Mouse (Mus musculus): ENCODE measurements around the gene Arglu1. TPM values are rescaled to one million over a fixed set of nuclear protein-coding genes. Genes with fewer than 3 reads are reported as not detected.

The Arglu1 gene
- total and polyA plus RNA-seq, 3 experiments, result 35.1 to 135 (median 58.5) TPM

- no peak overlapping the region for H3K4me3 ChIP-seq (replicated peaks in 1 of 3; ENCODE audit: low read depth in 2 of 3, low read length in 2 of 3, poor library complexity in 1 of 3)
- dilution Hi-C loops (cut with MboI; ENCODE audit: extremely low pct_ligation_motif_present, extremely low pct_unique_long_range_greater_than_20kb, low sequenced_read_pairs) (no loop called here), in situ Hi-C loops (cut with MboI; ENCODE audit: low pct_ligation_motif_present, low pct_unique_long_range_greater_than_20kb, low sequenced_read_pairs) (no loop called here)
- H3K79me2 ChIP-seq (replicated peaks; ENCODE audit: control insufficient read depth, extremely low read depth, insufficient read depth, poor library complexity, severe bottlenecking), result no peaks in the 10 kb centered on the region
- no peak overlapping the region for H3K4me2 ChIP-seq (ENCODE audit: insufficient read depth, low read depth, poor library complexity, severe bottlenecking)
- H3K36me3 ChIP-seq (replicated peaks in 1 of 2; ENCODE audit: control insufficient read depth in 1 of 2, insufficient read depth in 1 of 2, low read length in 1 of 2), result no peaks in the 10 kb centered on the region
- H3K27me3 ChIP-seq (replicated peaks), result no peaks in the 10 kb centered on the region
- TF ChIP-seq USF1 (IDR thresholded peaks at IDR 0.05; ENCODE audit: low read depth, low read length), result no peak
- TF ChIP-seq EP300 (IDR thresholded peaks at IDR 0.05; ENCODE audit: low read length), result no peak
- no peak for TF ChIP-seq HCFC1 (IDR thresholded peaks at IDR 0.05; ENCODE audit: low read depth, low read length)
- TF ChIP-seq POLR2AphosphoS2 (IDR thresholded peaks at IDR 0.05; ENCODE audit: low read depth, low read length), result no peak
- no peak for TF ChIP-seq MXI1 (IDR thresholded peaks at IDR 0.05; ENCODE audit: low read depth, low read length)
- TF ChIP-seq CTCF (conservative IDR thresholded peaks at IDR 0.05 in 1 of 2, IDR thresholded peaks at IDR 0.05 in 1 of 2; ENCODE audit: low read depth in 2 of 2, low read length in 2 of 2), result no peak
- no peak for TF ChIP-seq SMC3 (IDR thresholded peaks at IDR 0.05; ENCODE audit: low read depth, low read length)
- TF ChIP-seq NRF1 (IDR thresholded peaks at IDR 0.05; ENCODE audit: low read depth, low read length), result no peak
- no peak for TF ChIP-seq MAZ (IDR thresholded peaks at IDR 0.05; ENCODE audit: low read depth, low read length)
- no peak for TF ChIP-seq UBTF (IDR thresholded peaks at IDR 0.05; ENCODE audit: low read depth, low read length)
- TF ChIP-seq ZMIZ1 (IDR thresholded peaks at IDR 0.05; ENCODE audit: low read depth, low read length), result no peak
- no peak for TF ChIP-seq CHD2 (IDR thresholded peaks at IDR 0.05; ENCODE audit: low read length)
- TF ChIP-seq POLR2A (IDR thresholded peaks at IDR 0.05; ENCODE audit: low read depth, low read length), result no peak
- TF ChIP-seq ZC3H11A (IDR thresholded peaks at IDR 0.05; ENCODE audit: low read depth, low read length), result no peak
- TF ChIP-seq RAD21 (IDR thresholded peaks at IDR 0.05; ENCODE audit: low read depth, low read length), result no peak
- TF ChIP-seq ETS1 (conservative IDR thresholded peaks at IDR 0.05; ENCODE audit: low read depth, low read length), result no peak
- no peak for TF ChIP-seq MAFK (IDR thresholded peaks at IDR 0.05; ENCODE audit: insufficient replicate concordance, low read length)
- TF ChIP-seq RCOR1 (conservative IDR thresholded peaks at IDR 0.05; ENCODE audit: low read depth, low read length), result no peak
- H3K9ac ChIP-seq (ENCODE audit: insufficient read depth, low read depth), result no peak overlapping the region
- no peak overlapping the region for H3K27ac ChIP-seq (ENCODE audit: insufficient read depth, low read depth)
- H3K4me1 ChIP-seq (ENCODE audit: control insufficient read depth in 1 of 2, insufficient read depth in 2 of 2), result no peaks in the 10 kb centered on the region
- DNase-seq (ENCODE audit: extremely low read depth), result no peak
- H3K9me3 ChIP-seq (replicated peaks; ENCODE audit: low read length), result peaks cover 18% of the 10 kb centered on the region
Measured at GRCm38 (mm10) chr8:8649944-8650343, 40.4 kb downstream of the Arglu1 start.

- H3K4me2 ChIP-seq (ENCODE audit: insufficient read depth, low read depth, poor library complexity, severe bottlenecking), result no peak overlapping the region
- dilution Hi-C loops (cut with MboI; ENCODE audit: extremely low pct_ligation_motif_present, extremely low pct_unique_long_range_greater_than_20kb, low sequenced_read_pairs), result no loop called here
- no peak overlapping the region for H3K27ac ChIP-seq (ENCODE audit: insufficient read depth, low read depth)
- no peaks in the 10 kb centered on the region for H3K27me3 ChIP-seq (replicated peaks)
- H3K9ac ChIP-seq (ENCODE audit: insufficient read depth, low read depth), result no peak overlapping the region
- H3K36me3 ChIP-seq (replicated peaks in 1 of 2; ENCODE audit: control insufficient read depth in 1 of 2, insufficient read depth in 1 of 2, low read length in 1 of 2), result no peaks in the 10 kb centered on the region
- no peak overlapping the region for H3K4me3 ChIP-seq (replicated peaks in 1 of 3; ENCODE audit: low read depth in 2 of 3, low read length in 2 of 3, poor library complexity in 1 of 3)
- H3K79me2 ChIP-seq (replicated peaks; ENCODE audit: control insufficient read depth, extremely low read depth, insufficient read depth, poor library complexity, severe bottlenecking), result no peaks in the 10 kb centered on the region
- H3K9me3 ChIP-seq (replicated peaks; ENCODE audit: low read length), result peaks cover 19% of the 10 kb centered on the region
- in situ Hi-C loops (cut with MboI; ENCODE audit: low pct_ligation_motif_present, low pct_unique_long_range_greater_than_20kb, low sequenced_read_pairs), result no loop called here
- no peaks in the 10 kb centered on the region for H3K4me1 ChIP-seq (ENCODE audit: control insufficient read depth in 1 of 2, insufficient read depth in 2 of 2)
- DNase-seq (ENCODE audit: extremely low read depth), result no peak
- TF ChIP-seq CTCF (conservative IDR thresholded peaks at IDR 0.05 in 1 of 2, IDR thresholded peaks at IDR 0.05 in 1 of 2; ENCODE audit: low read depth in 2 of 2, low read length in 2 of 2), result no peak
- no peak for TF ChIP-seq CHD1 (IDR thresholded peaks at IDR 0.05; ENCODE audit: low read depth, low read length)
- TF ChIP-seq PAX5 (IDR thresholded peaks at IDR 0.05; ENCODE audit: low read length), result no peak
- TF ChIP-seq USF1 (IDR thresholded peaks at IDR 0.05; ENCODE audit: low read depth, low read length), result no peak
- no peak for TF ChIP-seq MEF2A (IDR thresholded peaks at IDR 0.05; ENCODE audit: borderline replicate concordance, low read depth, low read length)
- TF ChIP-seq CHD2 (IDR thresholded peaks at IDR 0.05; ENCODE audit: low read length), result no peak
- TF ChIP-seq MXI1 (IDR thresholded peaks at IDR 0.05; ENCODE audit: low read depth, low read length), result no peak
- TF ChIP-seq RAD21 (IDR thresholded peaks at IDR 0.05; ENCODE audit: low read depth, low read length), result no peak
- no peak for TF ChIP-seq EP300 (IDR thresholded peaks at IDR 0.05; ENCODE audit: low read length)
- no peak for TF ChIP-seq ZNF384 (IDR thresholded peaks at IDR 0.05; ENCODE audit: low read depth, low read length)
- TF ChIP-seq UBTF (IDR thresholded peaks at IDR 0.05; ENCODE audit: low read depth, low read length), result no peak
- no peak for TF ChIP-seq ZKSCAN1 (IDR thresholded peaks at IDR 0.05; ENCODE audit: borderline replicate concordance, low read depth, low read length)
- TF ChIP-seq MYC (IDR thresholded peaks at IDR 0.05; ENCODE audit: low read depth, low read length), result no peak
- TF ChIP-seq MAZ (IDR thresholded peaks at IDR 0.05; ENCODE audit: low read depth, low read length), result no peak
- TF ChIP-seq JUN (IDR thresholded peaks at IDR 0.05; ENCODE audit: insufficient read depth, low read depth, low read length), result no peak
- TF ChIP-seq BHLHE40 (IDR thresholded peaks at IDR 0.05; ENCODE audit: low read depth, low read length), result no peak
- TF ChIP-seq POLR2A (IDR thresholded peaks at IDR 0.05; ENCODE audit: low read depth, low read length), result no peak
- no peak for TF ChIP-seq SIN3A (IDR thresholded peaks at IDR 0.05; ENCODE audit: low read length)
- no peak for TF ChIP-seq MAX (IDR thresholded peaks at IDR 0.05; ENCODE audit: low read length)
- TF ChIP-seq RCOR1 (conservative IDR thresholded peaks at IDR 0.05; ENCODE audit: low read depth, low read length), result no peak
Measured at GRCm38 (mm10) chr8:8649536-8649935, 40.8 kb downstream of the Arglu1 start.
